Mouse (Mus musculus) liver, embryonic 14.5 days (tissue): Measurements from ENCODE around the gene Rcsd1.

Experiments used
- CTCF ChIP-seq: IDR thresholded peaks from 2 replicates; pipeline ENCODE4 v1.5.1; 2016; ENCODE audit warnings: antibody characterized with exemption, low read depth, control low read depth
- EP300 ChIP-seq: IDR thresholded peaks from 2 replicates; pipeline ENCODE4 v1.6.1; 2016; ENCODE audit warnings: antibody characterized with exemption, low read depth

DNA sequence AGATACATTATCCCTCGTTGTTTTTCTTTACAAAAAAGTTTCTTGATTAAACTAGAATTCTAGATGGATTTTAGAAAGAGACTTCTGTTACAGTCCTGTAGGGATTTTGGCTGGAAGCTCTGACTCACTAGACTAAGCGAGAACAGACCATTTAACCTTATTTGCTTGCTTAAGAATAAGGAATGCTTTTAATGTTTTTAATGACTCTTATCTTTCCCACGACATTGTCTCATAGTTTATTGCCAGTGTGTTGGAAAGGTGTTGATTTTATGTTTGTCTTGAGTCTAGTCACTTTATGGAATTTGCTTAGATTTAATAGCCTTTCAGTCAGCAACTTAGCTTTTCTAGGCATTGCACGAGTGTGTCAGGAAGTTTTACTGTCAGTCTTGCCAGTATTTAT lies 45.6 kb upstream of the Rcsd1 start:
- no peak for TF ChIP-seq CTCF
- TF ChIP-seq EP300: no peak
